Mouse (Mus musculus): Measurements from ENCODE around the gene Strip2. TPM values are rescaled to one million over a fixed set of nuclear protein-coding genes. Genes with fewer than 3 reads are reported as not detected.

Strip2 gene
- total and polyA plus RNA-seq, 3 experiments, result 0.02 to 0.76 (median 0.30) TPM

- no peak for TF ChIP-seq CTCF (IDR thresholded peaks at IDR 0.05; ENCODE audit: low read depth, low read length)
- DNase-seq (ENCODE audit: low spot score) (no peak), ATAC-seq (ENCODE audit: extremely low read depth, insufficient number of reproducible peaks, low FRiP score, poor library complexity, severe bottlenecking) (no peak)
- no peak overlapping the region for H3K4me3 ChIP-seq (ENCODE audit: low read depth, low read length)
- no peaks in the 10 kb centered on the region for H3K4me1 ChIP-seq (ENCODE audit: insufficient read depth, low read depth, low read length)
- peaks cover 26% of the 10 kb centered on the region for H3K27me3 ChIP-seq (ENCODE audit: insufficient read depth, low read length)
- H3K36me3 ChIP-seq (replicated peaks), result no peaks in the 10 kb centered on the region
- no peaks in the 10 kb centered on the region for H3K9me3 ChIP-seq (replicated peaks)
Measured at GRCm38 (mm10) chr6:29956749-29957148, 39.9 kb downstream of the Strip2 start.

- ATAC-seq (ENCODE audit: extremely low read depth, insufficient number of reproducible peaks, low FRiP score, poor library complexity, severe bottlenecking) (no peak), DNase-seq (ENCODE audit: low spot score) (no peak)
- Histone ChIP-seq H3K36me3 (replicated peaks) (no peaks in the 10 kb centered on the region), H3K9me3 (replicated peaks) (no peaks in the 10 kb centered on the region), H3K4me1 (ENCODE audit: insufficient read depth, low read depth, low read length) (no peaks in the 10 kb centered on the region), H3K4me3 (ENCODE audit: low read depth, low read length) (no peak overlapping the region), H3K27me3 (ENCODE audit: insufficient read depth, low read length) (peaks cover 35% of the 10 kb centered on the region)
- no peak for TF ChIP-seq GATA1 (IDR thresholded peaks at IDR 0.05; ENCODE audit: borderline replicate concordance, low read length)
- no peak for TF ChIP-seq CTCF (IDR thresholded peaks at IDR 0.05; ENCODE audit: low read depth, low read length)
- TF ChIP-seq TAL1 (conservative IDR thresholded peaks at IDR 0.05; ENCODE audit: low read depth, low read length), result no peak
- no peak for TF ChIP-seq POLR2AphosphoS5 (IDR thresholded peaks at IDR 0.05; ENCODE audit: insufficient replicate concordance, low read depth, low read length)
- TF ChIP-seq GATA2 (IDR thresholded peaks at IDR 0.05; ENCODE audit: borderline replicate concordance, low read depth, low read length), result no peak
Measured at GRCm38 (mm10) chr6:29958669-29959068, 41.9 kb downstream of the Strip2 start.

GRCm38 (mm10) chr6:29961081-29961480 lies 44.3 kb downstream of the Strip2 start:
- H3K4me3 ChIP-seq (ENCODE audit: low read depth, low read length), result no peak overlapping the region

GRCm38 (mm10) chr6:29967917-29968316 lies 51.1 kb downstream of the Strip2 start:
- H3K9me3 ChIP-seq (replicated peaks), result no peaks in the 10 kb centered on the region
- no peak for ATAC-seq (ENCODE audit: extremely low read depth, insufficient number of reproducible peaks, low FRiP score, poor library complexity, severe bottlenecking)
- no peaks in the 10 kb centered on the region for H3K36me3 ChIP-seq (replicated peaks)
- H3K27me3 ChIP-seq (ENCODE audit: insufficient read depth, low read length), result peaks cover 16% of the 10 kb centered on the region
- H3K4me1 ChIP-seq (ENCODE audit: insufficient read depth, low read depth, low read length), result no peaks in the 10 kb centered on the region
- DNase-seq (ENCODE audit: low spot score), result no peak
- TF ChIP-seq GATA1 (IDR thresholded peaks at IDR 0.05; ENCODE audit: borderline replicate concordance, low read length) (no peak), TAL1 (conservative IDR thresholded peaks at IDR 0.05; ENCODE audit: low read depth, low read length) (no peak), CTCF (IDR thresholded peaks at IDR 0.05; ENCODE audit: low read depth, low read length) (no peak), GATA2 (IDR thresholded peaks at IDR 0.05; ENCODE audit: borderline replicate concordance, low read depth, low read length) (no peak), POLR2AphosphoS5 (IDR thresholded peaks at IDR 0.05; ENCODE audit: insufficient replicate concordance, low read depth, low read length) (no peak)
- H3K4me3 ChIP-seq (ENCODE audit: low read depth, low read length), result no peak overlapping the region

More at GRCm38 (mm10) chr6:29961081-29961480, 44.3 kb downstream of the Strip2 start:
- Histone ChIP-seq H3K27me3 (ENCODE audit: insufficient read depth, low read length) (peaks cover 36% of the 10 kb centered on the region), H3K4me1 (ENCODE audit: insufficient read depth, low read depth, low read length) (no peaks in the 10 kb centered on the region), H3K9me3 (replicated peaks) (no peaks in the 10 kb centered on the region), H3K36me3 (replicated peaks) (no peaks in the 10 kb centered on the region)
- DNase-seq (ENCODE audit: low spot score), result no peak
- ATAC-seq (ENCODE audit: extremely low read depth, insufficient number of reproducible peaks, low FRiP score, poor library complexity, severe bottlenecking), result no peak
- no peak for TF ChIP-seq GATA2 (IDR thresholded peaks at IDR 0.05; ENCODE audit: borderline replicate concordance, low read depth, low read length)
- TF ChIP-seq CTCF (IDR thresholded peaks at IDR 0.05; ENCODE audit: low read depth, low read length), result no peak
- TF ChIP-seq GATA1 (IDR thresholded peaks at IDR 0.05; ENCODE audit: borderline replicate concordance, low read length), result no peak
- no peak for TF ChIP-seq POLR2AphosphoS5 (IDR thresholded peaks at IDR 0.05; ENCODE audit: insufficient replicate concordance, low read depth, low read length)
- no peak for TF ChIP-seq TAL1 (conservative IDR thresholded peaks at IDR 0.05; ENCODE audit: low read depth, low read length)

GRCm38 (mm10) chr6:29973341-29973740 lies 56.5 kb downstream of the Strip2 start:
- DNase-seq (ENCODE audit: low spot score) (no peak), ATAC-seq (ENCODE audit: extremely low read depth, insufficient number of reproducible peaks, low FRiP score, poor library complexity, severe bottlenecking) (no peak)
- Histone ChIP-seq H3K4me3 (ENCODE audit: low read depth, low read length) (no peak overlapping the region), H3K9me3 (replicated peaks) (no peaks in the 10 kb centered on the region), H3K27me3 (ENCODE audit: insufficient read depth, low read length) (peaks cover 11% of the 10 kb centered on the region; the same call in 1 of the 2 replicates), H3K4me1 (ENCODE audit: insufficient read depth, low read depth, low read length) (no peaks in the 10 kb centered on the region), H3K36me3 (replicated peaks) (no peaks in the 10 kb centered on the region)
- TF ChIP-seq CTCF (IDR thresholded peaks at IDR 0.05; ENCODE audit: low read depth, low read length), result no peak
- no peak for TF ChIP-seq GATA1 (IDR thresholded peaks at IDR 0.05; ENCODE audit: borderline replicate concordance, low read length)
- no peak for TF ChIP-seq POLR2AphosphoS5 (IDR thresholded peaks at IDR 0.05; ENCODE audit: insufficient replicate concordance, low read depth, low read length)
- TF ChIP-seq GATA2 (IDR thresholded peaks at IDR 0.05; ENCODE audit: borderline replicate concordance, low read depth, low read length), result no peak
- TF ChIP-seq TAL1 (conservative IDR thresholded peaks at IDR 0.05; ENCODE audit: low read depth, low read length), result no peak

GRCm38 (mm10) chr6:29974836-29975235 lies 58.0 kb downstream of the Strip2 start:
- Histone ChIP-seq H3K4me3 (ENCODE audit: low read depth, low read length) (no peak overlapping the region), H3K9me3 (replicated peaks) (no peaks in the 10 kb centered on the region), H3K4me1 (ENCODE audit: insufficient read depth, low read depth, low read length) (no peaks in the 10 kb centered on the region), H3K27me3 (ENCODE audit: insufficient read depth, low read length) (peaks cover 10% of the 10 kb centered on the region; the same call in 1 of the 2 replicates), H3K36me3 (replicated peaks) (no peaks in the 10 kb centered on the region)
- no peak for ATAC-seq (ENCODE audit: extremely low read depth, insufficient number of reproducible peaks, low FRiP score, poor library complexity, severe bottlenecking)
- TF ChIP-seq POLR2AphosphoS5 (IDR thresholded peaks at IDR 0.05; ENCODE audit: insufficient replicate concordance, low read depth, low read length) (no peak), CTCF (IDR thresholded peaks at IDR 0.05; ENCODE audit: low read depth, low read length) (no peak), GATA2 (IDR thresholded peaks at IDR 0.05; ENCODE audit: borderline replicate concordance, low read depth, low read length) (no peak), GATA1 (IDR thresholded peaks at IDR 0.05; ENCODE audit: borderline replicate concordance, low read length) (no peak), TAL1 (conservative IDR thresholded peaks at IDR 0.05; ENCODE audit: low read depth, low read length) (no peak)
- DNase-seq (ENCODE audit: low spot score), result no peak

All from G1E (cell line).